Mouse (Mus musculus) G1E (cell line): ENCODE results near the gene Tssk6. TPM values are rescaled to one million over a fixed set of nuclear protein-coding genes. Genes with fewer than 3 reads are reported as not detected.

Experiments used
- ATAC-seq: 2 replicates; pipeline ENCODE4 v1.8.0; 2016; ENCODE audit warnings: mild to moderate bottlenecking; ENCODE audit not compliant: insufficient number of reproducible peaks, poor library complexity, low FRiP score, severe bottlenecking; ENCODE audit errors: extremely low read depth
- DNase-seq: peaks from one replicate; pipeline ENCODE4 v3.0.0; 2012; ENCODE audit warnings: low spot score
- H3K27me3 ChIP-seq: 2 replicates; pipeline ENCODE4 v1.6.1; 2012; ENCODE audit warnings: mild to moderate bottlenecking, low read length, inconsistent platforms; ENCODE audit not compliant: insufficient read depth
- H3K36me3 ChIP-seq: replicated peaks from 2 replicates; pipeline ENCODE3; 2012; ENCODE audit warnings: mild to moderate bottlenecking, inconsistent platforms
- H3K4me1 ChIP-seq: 2 replicates; pipeline ENCODE4 v1.6.1; 2012; ENCODE audit warnings: low read depth, low read length, inconsistent platforms, mixed read lengths; ENCODE audit not compliant: insufficient read depth
- H3K4me3 ChIP-seq: 2 replicates; pipeline ENCODE4 v1.5.1; 2012; ENCODE audit warnings: low read depth, mild to moderate bottlenecking, inconsistent platforms, low read length, moderate library complexity, mixed read lengths
- H3K9me3 ChIP-seq: replicated peaks from 2 replicates; pipeline ENCODE4 v1.6.1; 2012; ENCODE audit warnings: inconsistent platforms
- CTCF ChIP-seq: IDR thresholded peaks from 2 replicates; pipeline ENCODE4 v1.5.1; 2012; ENCODE audit warnings: low read depth, low read length, inconsistent platforms, mixed read lengths
- GATA1 ChIP-seq: IDR thresholded peaks from 2 replicates; pipeline ENCODE4 v1.6.1; 2012; ENCODE audit warnings: borderline replicate concordance, low read length, inconsistent platforms, mixed read lengths
- GATA2 ChIP-seq: IDR thresholded peaks from 2 replicates; pipeline ENCODE4 v1.6.1; 2012; ENCODE audit warnings: low read depth, low read length, inconsistent platforms, borderline replicate concordance
- POLR2AphosphoS5 ChIP-seq: IDR thresholded peaks from 2 replicates; pipeline ENCODE4 v1.6.1; 2012; ENCODE audit warnings: low read depth, low read length, inconsistent platforms; ENCODE audit not compliant: insufficient replicate concordance
- TAL1 ChIP-seq: conservative IDR thresholded peaks from 2 replicates; pipeline ENCODE4 v1.6.1; 2012; ENCODE audit warnings: low read depth, low read length, inconsistent platforms, mixed read lengths
- polyA plus RNA-seq: library from polyadenylated mRNA; stranded (reverse); fragments of >175 nt; gene quantifications from 2 replicates; pipeline ENCODE4 v1.2.3, GENCODE M21; 2012
- total RNA-seq, 2 experiments: library from RNA; stranded (forward) in 1 of 2; stranded (reverse) in 1 of 2; fragments of 200-1000 nt in 1 of 2; fragments of >200 nt in 1 of 2; fragmentation: Nextera tagmentation in 1 of 2; gene quantifications; 2 replicates each; pipeline ENCODE4 v1.2.3; 2014 to 2017

Tssk6 gene
- total and polyA plus RNA-seq, 3 experiments: 0.15 to 0.22 TPM; not detected in 1

DNA sequence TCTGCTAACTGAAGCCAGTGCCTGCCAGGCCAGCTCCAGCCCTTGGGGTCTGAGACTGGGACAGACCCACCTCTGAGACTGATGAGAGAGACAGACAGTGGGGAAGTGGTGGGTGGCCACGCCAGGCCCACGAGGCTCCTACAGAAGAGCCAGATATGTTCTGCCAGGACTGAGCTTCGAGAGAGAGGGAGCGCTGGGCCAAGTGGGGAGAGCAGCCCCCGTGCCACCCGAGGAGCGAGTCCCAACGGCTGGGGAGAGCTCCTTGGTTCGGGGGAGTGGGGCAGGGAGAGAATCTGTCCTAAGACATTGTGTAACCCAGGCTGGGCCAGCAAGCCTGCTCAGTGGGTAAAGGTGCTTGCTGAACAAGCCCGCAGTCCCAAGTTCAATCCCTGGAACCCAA is 25.0 kb upstream of the Tssk6 start:
- H3K9me3 ChIP-seq: peaks cover 25% of the 10 kb centered on the region
- H3K4me3 ChIP-seq: no peak overlapping the region
- DNase-seq (no peak), ATAC-seq (no peak)
- TF ChIP-seq GATA1: no peak
- no peak for TF ChIP-seq GATA2
- no peak for TF ChIP-seq TAL1
- no peak for TF ChIP-seq POLR2AphosphoS5
- H3K36me3 ChIP-seq: no peaks in the 10 kb centered on the region
- H3K4me1 ChIP-seq: peaks cover 8% of the 10 kb centered on the region
- H3K27me3 ChIP-seq: peaks cover 15% of the 10 kb centered on the region; the same call in 1 of the 2 replicates

DNA sequence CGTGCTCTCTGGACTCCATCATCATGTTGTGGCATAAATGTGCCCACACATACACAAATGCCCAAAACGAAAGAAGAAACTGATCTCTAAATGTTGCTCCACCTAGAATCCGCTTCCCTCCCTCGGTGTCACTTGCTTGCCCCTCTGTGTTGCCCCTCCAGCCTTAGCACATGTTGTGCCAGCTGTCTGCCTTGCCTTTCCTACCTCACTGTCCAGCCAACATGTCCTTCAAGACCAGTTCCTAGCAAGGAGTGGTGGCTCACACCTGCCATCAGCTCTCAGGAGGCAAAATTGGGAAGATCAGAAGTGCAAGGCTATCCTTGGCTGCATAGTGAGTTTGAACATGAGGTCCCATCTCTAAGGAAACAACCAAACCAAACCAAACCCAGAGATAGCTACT is 24.6 kb upstream of the Tssk6 start:
- DNase-seq (no peak), ATAC-seq (no peak)
- TF ChIP-seq GATA1 (no peak), POLR2AphosphoS5 (no peak), CTCF (no peak), TAL1 (no peak), GATA2 (no peak)
- peaks cover 8% of the 10 kb centered on the region for H3K4me1 ChIP-seq
- peaks cover 29% of the 10 kb centered on the region for H3K9me3 ChIP-seq
- peaks cover 15% of the 10 kb centered on the region; the same call in 1 of the 2 replicates for H3K27me3 ChIP-seq
- H3K36me3 ChIP-seq: no peaks in the 10 kb centered on the region
- H3K4me3 ChIP-seq: no peak overlapping the region

DNA sequence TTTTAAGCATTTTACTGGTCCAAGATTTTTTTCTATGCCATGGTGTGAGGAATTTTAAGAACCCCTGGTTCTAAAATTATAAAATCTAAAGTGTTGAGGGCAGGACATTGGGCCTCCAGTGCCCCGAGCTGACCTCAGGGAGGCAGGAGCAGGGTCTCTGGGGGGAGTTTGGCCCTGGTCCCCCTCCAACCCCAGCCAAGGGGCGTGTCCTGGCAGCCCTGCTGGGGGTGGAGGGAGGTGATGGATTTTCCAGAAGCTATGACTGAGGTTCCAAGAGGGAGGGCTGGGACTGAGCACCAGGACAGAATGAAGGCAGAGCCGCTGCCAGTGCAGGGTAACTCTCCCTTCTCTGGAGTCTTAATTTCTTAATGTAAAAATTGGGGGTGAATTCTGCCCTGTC is 24.0 kb upstream of the Tssk6 start:
- H3K4me3 ChIP-seq: no peak overlapping the region
- H3K4me1 ChIP-seq: peaks cover 8% of the 10 kb centered on the region
- TF ChIP-seq TAL1 (no peak), GATA1 (no peak), GATA2 (no peak), CTCF (no peak), POLR2AphosphoS5 (no peak)
- DNase-seq (no peak), ATAC-seq (no peak)
- no peaks in the 10 kb centered on the region for H3K36me3 ChIP-seq
- peaks cover 15% of the 10 kb centered on the region; the same call in 1 of the 2 replicates for H3K27me3 ChIP-seq
- H3K9me3 ChIP-seq: peaks cover 35% of the 10 kb centered on the region

DNA sequence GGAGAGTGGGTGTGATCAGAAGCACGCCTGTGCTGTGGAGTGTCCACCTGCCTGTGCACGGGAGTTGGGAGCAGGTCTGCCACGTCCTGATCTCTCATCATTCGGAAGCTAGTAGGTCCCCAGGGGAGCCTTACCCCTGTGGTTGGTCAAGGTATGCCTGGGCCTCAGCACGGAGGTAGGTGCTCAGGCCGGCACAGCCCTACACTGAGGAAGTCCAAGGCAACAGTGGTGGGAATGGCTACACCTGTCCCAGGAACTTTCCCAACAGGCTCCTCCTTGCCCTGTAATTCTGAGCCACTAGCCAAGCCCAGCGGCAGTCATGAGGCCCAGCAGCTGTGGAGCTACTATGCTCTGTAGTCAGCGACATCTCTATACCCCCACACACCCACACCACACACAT is 22.3 kb upstream of the Tssk6 start:
- Histone ChIP-seq H3K9me3 (peaks cover 52% of the 10 kb centered on the region), H3K36me3 (no peaks in the 10 kb centered on the region), H3K4me3 (no peak overlapping the region), H3K27me3 (peaks cover 17% of the 10 kb centered on the region; the same call in 1 of the 2 replicates), H3K4me1 (peaks cover 4% of the 10 kb centered on the region; the same call in 1 of the 2 replicates)
- no peak for TF ChIP-seq GATA1
- TF ChIP-seq TAL1: no peak
- no peak for TF ChIP-seq POLR2AphosphoS5
- no peak for TF ChIP-seq CTCF
- no peak for TF ChIP-seq GATA2
- DNase-seq (no peak), ATAC-seq (no peak)

DNA sequence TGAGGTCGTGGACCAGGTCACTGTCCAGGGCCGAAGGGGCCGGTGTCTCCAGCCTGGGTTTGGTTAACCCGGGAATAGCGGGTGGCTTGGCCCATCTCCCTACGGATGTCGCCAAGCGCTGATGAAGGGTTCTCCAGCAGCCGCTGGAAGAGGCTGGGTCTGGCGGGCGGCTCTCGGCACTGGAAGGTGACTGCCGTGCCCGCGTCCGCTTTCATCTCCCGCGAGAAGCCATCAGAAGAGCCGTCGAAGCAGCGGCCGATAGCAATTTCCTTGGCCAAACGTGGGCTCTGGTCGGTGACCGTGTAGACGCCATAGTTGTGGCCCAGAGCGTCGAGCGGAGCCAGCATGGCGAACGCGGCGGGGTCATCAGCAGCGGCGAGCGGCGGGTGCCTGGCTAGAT is 21.1 kb upstream of the Tssk6 start:
- peaks cover 19% of the 10 kb centered on the region; the same call in 1 of the 2 replicates for H3K27me3 ChIP-seq
- TF ChIP-seq CTCF: no peak
- no peak for TF ChIP-seq GATA2
- no peak for TF ChIP-seq TAL1
- TF ChIP-seq POLR2AphosphoS5: no peak
- no peak for TF ChIP-seq GATA1
- peak overlapping the region; percentile 45; the same call in 1 of the 2 replicates for H3K4me3 ChIP-seq
- DNase-seq (no peak), ATAC-seq (no peak)
- peaks cover 4% of the 10 kb centered on the region; the same call in 1 of the 2 replicates for H3K4me1 ChIP-seq
- no peaks in the 10 kb centered on the region for H3K36me3 ChIP-seq
- peaks cover 60% of the 10 kb centered on the region for H3K9me3 ChIP-seq

DNA sequence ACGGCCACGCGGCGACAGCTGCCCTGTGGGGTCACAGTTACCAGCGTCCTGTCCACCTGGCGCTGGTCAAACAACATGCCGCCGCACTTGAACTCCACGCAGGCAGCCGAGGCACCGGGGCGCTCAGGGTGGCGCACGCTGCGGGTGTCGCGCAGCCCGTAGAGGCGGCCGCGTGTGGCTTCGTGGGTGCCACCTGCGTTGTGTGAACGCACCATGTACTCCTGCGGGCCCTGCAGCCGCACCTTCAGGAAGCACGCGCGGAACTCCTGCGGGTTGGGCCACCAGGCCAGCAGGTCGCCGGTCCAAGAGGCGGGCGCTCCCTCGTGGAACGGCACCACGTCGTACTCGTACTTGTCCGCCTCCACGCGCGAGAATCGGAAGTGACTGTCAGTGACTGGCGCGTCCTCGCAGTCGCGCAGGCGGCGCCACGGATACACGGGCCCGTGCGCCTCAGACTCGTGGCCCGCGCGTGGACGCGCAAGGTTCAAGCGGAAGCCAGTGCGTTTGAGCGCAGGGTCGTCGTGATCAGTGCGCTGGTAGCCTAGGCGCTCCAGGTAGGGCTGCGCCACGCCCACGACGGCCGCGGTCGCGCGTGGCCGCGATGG is 20.6 kb upstream of the Tssk6 start:
- no peak for DNase-seq
- Histone ChIP-seq H3K27me3 (peaks cover 15% of the 10 kb centered on the region; the same call in 1 of the 2 replicates), H3K4me1 (peaks cover 3% of the 10 kb centered on the region; the same call in 1 of the 2 replicates), H3K4me3 (peak overlapping the region; percentile 45; the same call in 1 of the 2 replicates), H3K9me3 (peaks cover 65% of the 10 kb centered on the region), H3K36me3 (no peaks in the 10 kb centered on the region)
- no peak for ATAC-seq
- TF ChIP-seq POLR2AphosphoS5: no peak
